Mouse (Mus musculus): ENCODE measurements around the gene Eml4. TPM values are rescaled to one million over a fixed set of nuclear protein-coding genes. Genes with fewer than 3 reads are reported as not detected.

Gene Eml4
- 1 to 10 TPM; 2.0 to 2.5 TPM for total RNA-seq (2021)
- long read RNA-seq, experiment 1, partial matches to known transcripts, result 0 of 1 reads
- long read RNA-seq, experiment 1, other reads (novel, unspliced or antisense), result 1 of 1 reads
- long read RNA-seq, experiment 2, full-length matches to known transcripts, result 1 of 2 reads
- long read RNA-seq, experiment 2, partial matches to known transcripts, result 0 of 2 reads
- long read RNA-seq, experiment 2, other reads (novel, unspliced or antisense), result 1 of 2 reads

- DNase-seq, result peak; percentile 91
These were observed at the start of gene Eml4 for GRCm38 (mm10) chr17:83350379-83351091. Eml4 (plus strand) TSS chr17:83350931.

GRCm38 (mm10) chr17:83301433-83301832 lies 49.3 kb upstream of the Eml4 start:
- no peak for DNase-seq

GRCm38 (mm10) chr17:83304089-83304822 lies 46.5 kb upstream of the Eml4 start:
- DNase-seq, result peak; percentile 24

DNA sequence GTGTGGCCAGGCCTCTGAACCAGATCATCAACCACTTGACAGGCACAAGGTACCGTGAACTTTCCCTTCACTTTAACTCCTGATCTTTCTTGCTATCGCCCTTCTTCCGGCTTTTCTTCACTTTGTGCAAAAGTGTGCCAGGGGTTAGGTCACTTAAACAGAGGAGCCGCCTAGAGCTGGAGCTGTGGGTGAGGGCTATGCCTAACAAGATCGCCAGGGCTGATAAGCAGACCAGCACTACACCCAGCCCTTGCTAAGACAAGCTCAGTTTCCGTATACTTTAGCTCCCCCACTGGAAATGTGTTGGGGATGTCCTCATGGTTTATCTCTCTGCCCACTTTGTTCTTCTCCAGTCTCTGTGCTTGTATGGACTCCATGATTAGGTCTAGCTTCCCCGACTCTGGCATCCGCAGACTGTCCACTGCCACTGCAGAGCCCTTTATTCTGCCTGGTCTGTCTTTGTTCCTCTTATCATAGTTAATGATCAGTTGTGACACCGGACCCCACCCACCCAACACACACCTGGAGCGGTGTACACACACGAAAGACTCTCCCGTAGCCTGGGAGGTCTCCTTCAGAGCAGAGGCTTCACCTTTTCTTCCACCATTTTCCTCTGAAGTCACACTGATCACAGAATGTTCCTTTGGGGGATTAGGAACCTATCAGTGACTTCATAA lies 43.6 kb upstream of the Eml4 start:
- no peak for DNase-seq

- DNase-seq, result no peak
These were observed 43.0 kb upstream of the Eml4 start for GRCm38 (mm10) chr17:83307641-83308296.

GRCm38 (mm10) chr17:83308451-83308850 lies 42.3 kb upstream of the Eml4 start:
- no peak for DNase-seq

GRCm38 (mm10) chr17:83309243-83309642 lies 41.5 kb upstream of the Eml4 start:
- DNase-seq, result no peak

- DNase-seq, result no peak
These were observed 38.9 kb upstream of the Eml4 start for GRCm38 (mm10) chr17:83311806-83312205.

DNA sequence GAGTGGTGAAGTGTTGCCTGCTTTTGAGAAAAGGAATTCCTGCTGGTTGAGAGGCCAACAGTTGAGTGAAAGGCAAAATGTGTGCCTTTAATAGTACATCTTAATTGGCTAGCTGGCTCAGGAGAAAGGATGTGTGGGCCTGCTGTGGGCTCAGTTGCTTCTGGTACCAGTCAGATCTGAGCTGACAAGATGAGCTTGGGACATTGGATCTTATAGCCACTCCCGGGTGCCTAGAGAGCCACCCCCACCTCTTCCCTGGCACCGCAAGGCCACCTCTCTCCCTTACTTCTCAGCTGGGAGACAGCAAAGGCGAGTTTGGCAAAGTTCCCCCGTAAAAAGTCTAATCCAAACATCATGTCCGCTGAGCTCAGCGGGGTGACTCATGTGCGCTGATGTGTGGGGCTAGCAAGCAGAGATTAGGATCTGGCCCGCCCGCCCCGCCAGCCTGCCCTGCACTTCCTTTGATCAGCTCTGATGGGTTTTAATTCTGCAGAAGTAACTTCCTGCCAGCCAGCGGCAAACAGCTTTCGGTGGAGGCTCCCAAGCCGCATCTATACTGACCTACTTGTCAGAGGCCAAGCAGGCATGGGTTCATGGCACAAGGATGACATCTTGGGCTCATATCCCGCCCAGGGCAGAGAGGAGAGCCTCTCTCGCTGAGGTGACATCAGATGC lies 38.4 kb upstream of the Eml4 start:
- DNase-seq, result peak; percentile 55

GRCm38 (mm10) chr17:83313046-83313689 lies 37.6 kb upstream of the Eml4 start:
- DNase-seq, result no peak

DNA sequence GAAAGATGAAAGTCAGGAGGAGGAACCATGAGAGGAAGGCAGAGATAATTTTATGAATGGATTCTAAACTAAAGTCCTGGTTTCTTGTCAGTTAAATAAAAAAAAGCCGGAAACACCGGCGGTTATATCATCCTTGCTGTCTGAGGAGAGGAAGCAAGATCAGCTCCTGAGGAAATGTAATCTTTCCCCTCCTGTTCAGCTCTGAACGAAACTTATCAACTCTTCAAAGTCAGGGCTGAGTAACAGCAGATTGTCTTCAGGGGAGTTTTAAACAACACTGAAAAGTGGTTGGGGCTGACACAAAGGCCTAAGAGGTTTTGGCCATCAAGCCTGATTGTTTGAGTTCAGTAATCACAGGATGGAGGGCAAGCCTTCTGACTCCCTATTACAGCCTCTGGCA lies 35.3 kb upstream of the Eml4 start:
- no peak for DNase-seq

GRCm38 (mm10) chr17:83322621-83323335 lies 28.0 kb upstream of the Eml4 start:
- DNase-seq, result peak; percentile 32

DNA sequence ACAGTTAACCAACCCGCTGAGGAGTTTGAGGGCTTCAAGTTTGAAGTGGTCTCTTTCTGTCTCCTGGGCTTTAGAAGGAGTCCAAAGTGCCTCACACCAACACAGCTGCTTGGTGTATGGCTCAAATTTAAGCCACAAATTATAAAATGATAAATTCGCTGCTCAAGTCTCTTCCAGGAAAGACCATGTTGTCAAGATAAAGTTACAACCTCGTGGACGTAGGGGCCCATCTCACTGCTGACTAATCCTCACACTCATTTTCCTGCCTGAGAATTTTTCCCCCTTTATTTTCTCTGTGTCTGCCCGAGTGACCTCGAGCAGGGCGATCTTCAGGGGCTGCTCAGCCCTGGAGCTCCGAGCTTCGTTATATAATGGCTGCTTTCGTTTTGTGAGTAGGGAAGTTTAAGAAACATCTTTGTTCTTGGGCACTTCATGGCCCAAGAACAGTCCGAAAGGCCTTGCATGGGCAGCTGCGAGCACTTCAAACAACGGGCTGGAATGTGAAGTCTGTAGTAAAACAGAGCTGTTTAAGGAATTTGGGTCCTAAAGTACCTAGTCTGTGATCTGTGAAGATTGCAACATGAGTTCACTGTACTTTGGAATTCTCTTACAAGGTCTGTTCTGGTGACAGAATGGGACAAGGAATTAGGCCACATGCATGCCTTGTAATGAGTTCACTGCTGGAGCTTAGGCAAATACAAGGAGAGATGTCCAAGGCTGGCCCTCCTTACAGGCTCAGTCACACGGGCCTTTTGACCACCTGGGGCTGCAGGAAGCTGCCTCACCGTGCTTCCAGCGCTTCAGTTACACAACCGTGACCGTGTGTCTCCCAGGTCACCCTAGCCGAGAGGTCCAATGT lies 27.1 kb upstream of the Eml4 start:
- DNase-seq, result no peak

GRCm38 (mm10) chr17:83324269-83324616 lies 26.5 kb upstream of the Eml4 start:
- DNase-seq, result no peak

DNA sequence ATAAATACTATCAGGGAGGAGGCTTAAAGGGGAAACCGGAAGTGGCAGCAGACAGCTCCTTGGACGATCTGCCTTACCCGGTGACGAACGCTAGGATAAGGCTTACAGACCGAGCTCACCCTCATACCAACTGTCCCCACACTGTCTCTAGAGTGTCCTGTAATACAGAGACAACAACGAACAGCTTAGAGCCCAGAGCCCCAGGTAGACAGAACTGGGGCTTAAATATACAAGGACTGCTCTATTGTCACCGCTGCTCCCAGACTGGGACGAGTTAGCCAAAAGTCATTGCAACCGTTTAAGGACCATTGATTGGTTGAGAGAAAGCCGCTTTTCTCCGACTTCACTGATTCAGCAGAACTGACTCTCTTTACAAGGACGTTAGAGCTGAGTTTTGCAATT lies 15.5 kb upstream of the Eml4 start:
- no peak for DNase-seq

GRCm38 (mm10) chr17:83337051-83337898 lies 13.5 kb upstream of the Eml4 start:
- DNase-seq, result no peak

DNA sequence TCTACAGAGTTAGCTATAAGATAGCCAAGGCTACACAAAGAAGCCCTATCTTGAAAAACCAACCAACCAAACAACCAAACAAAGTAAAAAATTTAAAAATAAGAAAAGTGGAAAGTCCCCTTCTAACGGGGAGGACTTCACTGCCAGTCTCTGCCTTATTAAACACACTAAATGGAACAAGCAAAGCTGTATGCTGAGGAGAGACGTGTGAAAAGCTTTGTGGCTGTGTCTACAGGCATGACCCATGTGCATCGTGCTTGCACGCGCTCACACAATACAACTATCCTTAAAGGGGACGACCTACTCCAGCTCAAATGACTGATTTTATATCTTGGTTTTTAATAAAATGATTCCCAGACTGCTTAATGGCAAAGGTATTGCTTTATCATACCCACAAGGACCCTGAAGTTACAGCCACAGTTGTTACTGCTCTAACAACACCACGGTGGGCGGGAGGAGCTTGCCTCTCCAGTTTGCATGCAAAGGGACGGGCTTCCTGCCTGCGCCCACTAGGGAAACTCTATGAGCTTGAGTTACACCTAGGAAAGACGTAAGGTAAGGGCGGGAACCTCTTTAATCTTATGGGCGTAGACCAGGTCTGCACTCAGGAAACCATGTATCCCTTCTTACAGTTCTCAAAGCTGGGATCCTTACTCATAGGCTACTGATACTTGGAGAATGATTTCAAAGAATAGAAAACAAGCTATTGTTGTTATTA lies 11.2 kb upstream of the Eml4 start:
- no peak for DNase-seq

Data from gastrocnemius, postnatal 25 days (tissue).